Mouse (Mus musculus): ENCODE results near the gene Chchd3.

Gene Chchd3

GRCm38 (mm10) chr6:33001271-33001670, 58.8 kb downstream of the Chchd3 start:
- DNase-seq: peak; percentile 69

DNA sequence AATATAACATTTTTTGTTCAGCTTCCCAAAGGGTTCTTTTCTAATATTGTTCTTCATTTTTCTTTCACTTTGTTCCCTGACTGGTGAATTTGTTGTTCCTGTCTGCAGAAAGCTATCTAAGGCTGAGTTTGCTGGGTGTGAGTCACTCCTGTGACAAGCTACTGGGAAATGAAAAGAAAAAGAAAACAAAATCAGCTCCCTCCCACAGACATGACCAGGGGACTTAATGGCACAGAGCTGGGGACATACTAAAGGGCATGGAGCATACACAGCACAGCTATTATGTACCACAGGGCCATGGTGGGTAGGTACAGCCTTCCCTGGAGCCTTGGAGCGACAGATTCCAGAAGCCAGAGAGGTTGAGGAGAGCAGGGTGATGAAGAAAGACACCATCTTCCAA, 63.5 kb downstream of the Chchd3 start:
- no peak for DNase-seq

DNA sequence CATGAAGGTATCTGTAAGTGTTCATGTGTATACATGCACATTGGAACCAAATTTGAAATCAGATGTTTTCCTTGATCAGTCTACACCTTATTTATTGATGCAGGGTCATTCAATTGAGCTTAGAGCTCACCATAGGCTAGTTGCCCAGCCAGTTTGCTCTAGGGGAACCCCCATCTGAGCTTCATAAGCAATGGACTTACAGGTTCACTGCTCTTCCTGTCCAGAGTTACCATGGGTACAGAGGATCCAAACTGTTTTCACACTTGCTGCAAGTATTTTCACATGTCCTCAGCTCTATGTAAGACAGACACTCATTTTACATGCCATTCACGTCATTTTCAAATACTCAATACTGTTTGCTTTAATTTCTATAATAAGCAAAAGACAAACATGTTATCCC, 66.2 kb downstream of the Chchd3 start:
- DNase-seq: peak; percentile 26

GRCm38 (mm10) chr6:32990061-32990633, 69.9 kb downstream of the Chchd3 start:
- no peak for DNase-seq

DNA sequence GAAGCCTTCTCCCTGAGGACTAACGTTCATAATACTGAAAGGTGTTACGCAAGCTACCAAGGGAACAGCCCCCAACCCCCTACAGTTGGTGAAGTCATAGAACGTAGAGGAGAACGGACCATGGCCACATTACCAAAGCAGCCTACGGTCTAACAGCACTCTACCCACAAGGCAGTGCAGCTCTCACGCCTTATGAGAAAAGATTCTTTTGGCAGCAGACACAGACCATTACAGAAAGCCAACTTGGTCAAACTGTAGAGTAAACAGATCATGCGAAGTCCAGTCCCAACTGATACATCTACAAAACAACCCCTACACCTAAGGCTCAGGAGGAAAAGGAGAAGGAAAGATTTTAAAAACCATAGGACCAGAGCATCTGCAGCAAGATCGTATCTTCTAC, 71.5 kb downstream of the Chchd3 start:
- DNase-seq: no peak

DNA sequence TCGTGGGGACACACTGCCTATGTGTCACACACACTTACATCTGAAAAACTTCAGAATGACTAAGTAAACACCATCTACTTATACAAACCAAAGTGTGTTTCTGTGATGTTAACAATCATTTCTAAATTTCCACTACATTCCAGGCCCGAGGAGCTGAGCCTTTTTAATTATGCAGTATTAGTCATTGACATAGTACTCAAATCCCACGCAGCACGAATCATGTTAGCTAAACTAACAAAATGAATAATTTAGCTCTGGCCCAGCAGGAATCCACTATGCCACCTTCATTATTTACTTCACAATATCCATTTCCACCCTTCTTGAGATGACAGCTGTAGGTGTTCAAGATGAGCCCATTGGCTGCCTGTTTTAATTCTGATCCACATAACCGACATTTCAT, 76.2 kb downstream of the Chchd3 start:
- no peak for DNase-seq

GRCm38 (mm10) chr6:32981253-32981652, 78.8 kb downstream of the Chchd3 start:
- no peak for DNase-seq

DNA sequence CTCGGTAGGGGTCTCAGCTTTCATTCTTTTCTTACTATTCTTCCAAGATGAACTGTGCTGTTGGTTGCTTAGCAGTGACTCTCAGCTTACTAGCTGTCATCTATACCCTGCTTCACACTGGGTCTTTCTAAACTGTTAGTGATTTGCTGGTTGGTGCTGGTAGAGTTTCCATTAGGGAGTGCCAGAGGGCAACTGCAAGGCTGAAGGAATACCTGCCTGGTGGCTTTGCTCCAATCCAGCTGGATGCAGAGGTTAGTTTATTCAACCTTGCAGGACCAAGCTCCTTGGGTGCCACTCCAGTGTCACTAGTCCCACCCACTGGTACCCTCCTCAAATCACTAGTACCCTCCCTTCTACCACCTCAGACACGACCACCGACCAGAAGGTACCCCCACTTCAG, 81.2 kb downstream of the Chchd3 start:
- peak; percentile 31 for DNase-seq

DNA sequence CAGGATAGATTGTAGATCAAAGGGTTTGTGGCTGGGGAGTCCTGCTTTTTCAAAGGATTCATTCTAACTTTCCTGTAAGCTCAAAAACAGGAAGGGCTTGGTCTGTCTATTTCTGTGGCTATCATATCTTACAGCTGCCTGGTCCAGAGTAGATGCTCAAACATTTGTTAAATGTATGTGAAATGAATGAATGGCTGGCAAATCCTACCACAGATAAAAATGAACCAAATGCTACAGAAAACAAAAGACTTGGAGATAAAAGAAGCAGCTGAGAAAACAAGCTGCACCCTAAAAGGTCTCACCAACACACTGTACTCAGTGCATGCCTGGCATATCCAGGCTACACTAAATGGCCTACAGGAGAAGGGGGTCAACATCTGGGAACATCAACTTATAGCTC, 88.1 kb downstream of the Chchd3 start:
- DNase-seq: no peak

DNA sequence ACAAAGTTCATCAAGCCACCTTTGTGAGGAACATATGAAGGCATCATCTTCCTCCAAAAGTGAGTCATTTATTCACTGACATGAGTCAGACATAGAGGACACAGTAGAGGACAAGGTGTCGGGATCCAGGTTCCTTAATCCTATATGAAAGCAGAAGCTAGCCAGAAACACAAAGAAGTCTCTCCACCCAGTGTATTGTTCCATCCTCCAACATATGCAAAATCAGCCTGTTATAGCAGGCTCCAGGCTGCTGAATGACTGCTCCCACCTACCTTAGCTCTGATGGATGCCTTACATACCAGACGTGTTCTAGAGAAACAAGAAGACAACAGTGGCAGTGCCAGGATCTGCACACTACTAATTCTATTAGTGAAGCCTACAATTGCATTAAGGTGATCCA, 91.1 kb downstream of the Chchd3 start:
- no peak for DNase-seq

GRCm38 (mm10) chr6:32962048-32962447, 98.0 kb downstream of the Chchd3 start:
- DNase-seq: no peak

GRCm38 (mm10) chr6:32961477-32961876, 98.6 kb downstream of the Chchd3 start:
- DNase-seq: no peak

DNA sequence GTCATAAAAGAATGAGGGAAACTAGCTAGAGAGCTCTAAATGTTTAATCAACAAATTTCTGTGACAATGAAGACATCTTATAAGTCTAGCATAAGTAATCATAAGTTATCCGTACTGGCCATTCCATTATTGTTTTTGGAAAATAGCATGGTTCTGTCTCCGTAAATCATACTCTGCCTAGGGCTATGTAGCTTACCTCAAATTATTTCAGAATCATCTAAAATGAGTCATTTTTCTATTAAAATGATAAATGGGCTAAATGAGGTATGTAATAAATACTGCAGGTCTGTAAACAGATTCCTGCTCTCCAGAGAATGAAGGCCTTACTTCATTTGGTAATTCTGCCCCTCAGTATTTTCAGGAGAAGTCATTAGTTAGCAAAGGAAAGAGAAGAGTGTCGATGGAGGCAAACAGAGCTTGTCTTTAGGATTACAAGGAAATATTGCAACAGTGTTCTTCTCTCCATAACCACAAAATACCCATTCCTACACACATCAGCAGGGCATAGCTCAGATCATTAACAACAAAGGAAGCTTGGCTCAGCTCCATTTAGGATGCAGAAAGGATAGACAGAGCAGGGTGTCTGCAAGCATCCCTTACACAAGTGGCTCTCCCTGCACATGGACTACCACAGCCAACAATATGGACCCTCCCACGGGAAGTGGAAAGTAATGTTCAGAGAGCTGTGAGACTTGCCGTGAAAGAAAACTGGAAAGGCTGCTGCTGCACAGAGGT, 100.1 kb downstream of the Chchd3 start:
- DNase-seq: no peak

GRCm38 (mm10) chr6:32955481-32955880, 104.6 kb downstream of the Chchd3 start:
- DNase-seq: no peak

- DNase-seq: no peak
These were observed 109.1 kb downstream of the Chchd3 start for GRCm38 (mm10) chr6:32950973-32951372.

- DNase-seq: no peak
These were observed 110.4 kb downstream of the Chchd3 start for GRCm38 (mm10) chr6:32949702-32950101.

GRCm38 (mm10) chr6:32947225-32947624, 112.8 kb downstream of the Chchd3 start:
- DNase-seq: no peak

DNA sequence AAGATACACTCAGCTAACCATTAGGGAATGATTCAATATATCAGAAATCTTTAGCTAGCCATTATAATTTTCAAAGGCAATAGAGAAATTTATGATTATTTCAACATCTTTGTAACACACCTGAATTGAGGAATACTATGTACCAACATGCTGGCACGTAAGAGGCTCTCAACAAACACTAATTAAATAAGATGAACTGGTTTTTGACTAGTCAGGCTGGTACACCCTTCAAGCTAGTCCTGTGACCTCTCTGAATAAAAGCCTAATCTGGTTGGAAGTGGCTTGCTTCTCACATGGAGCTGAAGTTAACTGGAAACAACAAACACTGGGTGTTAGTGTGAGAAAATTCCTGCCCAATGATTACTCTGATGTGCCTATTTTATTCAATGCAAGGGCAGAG, 115.1 kb downstream of the Chchd3 start:
- no peak for DNase-seq

DNA sequence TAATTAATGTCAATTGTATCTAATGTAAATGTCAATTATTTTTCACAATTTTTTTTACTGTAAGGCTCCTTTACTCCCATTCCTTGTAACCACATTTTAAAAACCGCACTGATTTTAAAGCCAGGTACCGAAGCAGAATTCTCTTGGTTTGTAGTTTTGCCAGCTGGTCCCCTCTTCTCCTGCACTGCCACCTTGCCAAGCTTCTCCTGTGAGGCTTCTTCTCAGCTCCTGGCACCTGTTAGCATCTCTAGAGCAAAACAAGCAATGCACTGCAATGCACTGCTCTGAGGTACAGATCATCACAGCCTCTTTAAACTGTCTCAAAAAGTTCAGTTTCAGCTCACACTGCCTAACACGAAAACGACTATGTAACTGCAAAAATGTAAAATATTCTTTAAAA, 116.4 kb downstream of the Chchd3 start:
- DNase-seq: no peak

DNA sequence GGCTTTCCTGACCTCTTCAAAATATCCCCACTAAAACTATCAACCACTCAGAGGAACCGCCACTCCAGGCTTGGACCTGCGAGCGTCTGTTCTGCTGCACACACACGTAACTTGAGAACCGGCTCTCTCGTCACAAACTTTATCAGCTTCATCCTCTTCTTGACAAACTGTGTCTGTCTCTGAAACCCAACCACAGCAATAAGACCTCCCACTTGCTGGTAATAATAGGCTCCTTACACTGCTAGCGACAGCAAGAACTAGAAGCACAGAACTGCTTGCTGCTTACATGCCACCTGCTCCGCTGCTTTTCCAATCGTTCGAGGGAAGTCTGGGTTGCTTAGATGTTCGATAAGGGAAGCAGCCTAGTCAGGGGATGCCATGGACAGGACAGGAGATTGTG, 119.8 kb downstream of the Chchd3 start:
- no peak for DNase-seq

DNA sequence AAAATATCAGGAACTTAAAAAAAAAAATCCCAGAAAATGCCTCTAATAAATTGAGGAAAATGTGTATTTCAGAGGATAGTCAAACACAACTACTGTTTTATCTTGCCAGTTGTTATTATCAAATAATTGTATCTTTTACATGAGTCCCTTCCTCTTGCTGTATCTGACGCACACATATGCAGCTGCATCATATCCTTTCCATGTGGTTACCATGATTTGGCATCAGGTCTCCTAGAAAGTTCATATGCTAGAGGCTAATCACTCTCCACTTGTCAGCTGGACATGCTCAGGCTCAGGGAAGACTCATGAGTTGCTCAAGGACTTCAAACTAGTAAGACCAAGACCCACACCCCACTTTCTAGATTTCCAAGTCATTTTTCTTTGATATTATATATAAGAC, 122.4 kb downstream of the Chchd3 start:
- no peak for DNase-seq

GRCm38 (mm10) chr6:32936794-32937193, 123.3 kb downstream of the Chchd3 start:
- no peak for DNase-seq

GRCm38 (mm10) chr6:32936365-32936764, 123.7 kb downstream of the Chchd3 start:
- DNase-seq: no peak

- no peak for DNase-seq
These were observed 124.5 kb downstream of the Chchd3 start for GRCm38 (mm10) chr6:32935576-32935975.

All from kidney, adult 11 months (tissue).